Comparison of ENCODE assay signal across 7 mouse cellular contexts in genomic region chr12:111712476-111712875, GRCm38 (mm10). TPM values are rescaled to one million over a fixed set of nuclear protein-coding genes. Genes with fewer than 3 reads are reported as not detected.
DNase-seq lines count a peak whose midpoint lies in the region; ATAC-seq and TF ChIP-seq lines count a peak whose summit lies in the region.

No protein-coding gene starts in this region.

- ATAC-seq in hindbrain, embryonic 12.5 days (ENCODE audit: low FRiP score): no peak; the same call in 1 of the 2 replicates
- ATAC-seq in lung, postnatal 0 days: peak; percentile 16; the same call in 1 of the 2 replicates

- under 1% methylated on average over 33 of the region's 33 CpGs for WGBS in spleen, adult 2 months
- 1% methylated on average over 33 of the region's 33 CpGs for WGBS in hindbrain, embryonic 12.5 days
- 3% methylated on average over 29 of the region's 33 CpGs for WGBS in lung, postnatal 0 days

- H3K4me3 ChIP-seq in spleen, adult 2 months (ENCODE audit: extremely low read depth, insufficient read depth, insufficient read length): peak overlapping the region; percentile 79
- H3K4me3 ChIP-seq in hindbrain, embryonic 12.5 days: peak overlapping the region; percentile 100
- H3K4me3 ChIP-seq in lung, postnatal 0 days (ENCODE audit: low read depth, low read length): peak overlapping the region; percentile 94

- no peak for TF ChIP-seq CTCF in spleen, adult 2 months (IDR thresholded peaks at IDR 0.05; ENCODE audit: extremely low read depth, insufficient read depth, insufficient read length, insufficient replicate concordance)
- TF ChIP-seq CTCF in lung, postnatal 0 days (IDR thresholded peaks at IDR 0.05): no peak

- H3K27me3 ChIP-seq in spleen, adult 2 months (ENCODE audit: control insufficient read depth, insufficient read depth, low read length): no peaks in the 10 kb centered on the region
- H3K27me3 ChIP-seq in hindbrain, embryonic 12.5 days: no peaks in the 10 kb centered on the region
- no peaks in the 10 kb centered on the region for H3K27me3 ChIP-seq in lung, postnatal 0 days (replicated peaks; ENCODE audit: insufficient read depth, low read length)

- TF ChIP-seq EP300 in lung, postnatal 0 days (IDR thresholded peaks at IDR 0.05): no peak

- peaks cover 8% of the 10 kb centered on the region; the same call in 1 of the 2 replicates for H3K4me1 ChIP-seq in spleen, adult 2 months (ENCODE audit: control insufficient read depth, insufficient read depth, insufficient read length)
- H3K4me1 ChIP-seq in hindbrain, embryonic 12.5 days: peaks cover 26% of the 10 kb centered on the region
- peaks cover 6% of the 10 kb centered on the region; the same call in 1 of the 2 replicates for H3K4me1 ChIP-seq in lung, postnatal 0 days (ENCODE audit: insufficient read depth, low read depth, low read length)

- peaks cover 12% of the 10 kb centered on the region for H3K36me3 ChIP-seq in spleen, adult 2 months (ENCODE audit: control insufficient read depth, insufficient read depth, low read length)
- H3K36me3 ChIP-seq in hindbrain, embryonic 12.5 days: peaks cover 42% of the 10 kb centered on the region
- peaks cover 24% of the 10 kb centered on the region; the same call in 1 of the 2 replicates for H3K36me3 ChIP-seq in lung, postnatal 0 days (ENCODE audit: insufficient read depth, low read length)

- peak overlapping the region; percentile 75 for H3K4me2 ChIP-seq in hindbrain, embryonic 12.5 days (replicated peaks)
- H3K4me2 ChIP-seq in lung, postnatal 0 days (replicated peaks; ENCODE audit: low read depth, low read length): peak overlapping the region; percentile 88

- no peaks in the 10 kb centered on the region for H3K9me3 ChIP-seq in hindbrain, embryonic 12.5 days (replicated peaks)
- no peaks in the 10 kb centered on the region for H3K9me3 ChIP-seq in lung, postnatal 0 days (ENCODE audit: low read length)

- H3K9ac ChIP-seq in hindbrain, embryonic 12.5 days: peak overlapping the region; percentile 98
- peak overlapping the region; percentile 96 for H3K9ac ChIP-seq in lung, postnatal 0 days (replicated peaks; ENCODE audit: low read depth)

- no peak for TF ChIP-seq POLR2A in spleen, adult 2 months (IDR thresholded peaks at IDR 0.05; ENCODE audit: low read depth, low read length)

- peak overlapping the region; percentile 50; the same call in 1 of the 2 replicates for H3K27ac ChIP-seq in spleen, adult 2 months (ENCODE audit: insufficient read depth, low read length)
- peak overlapping the region; percentile 86 for H3K27ac ChIP-seq in hindbrain, embryonic 12.5 days
- H3K27ac ChIP-seq in lung, postnatal 0 days (ENCODE audit: low read length): peak overlapping the region; percentile 90

- no peak for DNase-seq in spleen, adult 2 months (ENCODE audit: low read depth in 1 of 2, low spot score in 2 of 2)
- no peak for DNase-seq in spleen, adult 18-20 months
- peak; percentile 60 for DNase-seq in embryo, embryonic 10 days (ENCODE audit: low spot score)
- peak; percentile 40 for DNase-seq in lung, postnatal 0 days (ENCODE audit: low spot score)
- peak; percentile 37 for DNase-seq in yolk sac, embryonic 10.5 days (ENCODE audit: low spot score)
- DNase-seq in layer of hippocampus, adult 8-10 months (ENCODE audit: low spot score in 2 of 2): no peak

RNA-seq across cellular contexts. Expression of gene Bag5, which starts 0.6 kb away (rescaled TPM):
- 6.2 and 7.7 TPM in 2 replicates for polyA plus RNA-seq in spleen, adult 2 months (2012; rRNA removed)
- polyA plus RNA-seq in hindbrain, embryonic 12.5 days (2016; fragmentation: Nextera tagmentation; extraction: Ambion mirVana): 60.4 and 62.3 TPM in 2 replicates
- polyA plus RNA-seq in lung, postnatal 0 days (2015; fragmentation: Nextera tagmentation; extraction: Ambion mirVana): 48.9 and 52.5 TPM in 2 replicates
- total RNA-seq in layer of hippocampus, adult 8-10 months (2022): 10 to 100 TPM; 47.1 to 50.7 (median 48.3) TPM

RNA-seq across cellular contexts. Expression of gene Apopt1, which starts 0.6 kb away (rescaled TPM):
- polyA plus RNA-seq in spleen, adult 2 months (2012; rRNA removed): 22.2 and 33.3 TPM in 2 replicates
- polyA plus RNA-seq in hindbrain, embryonic 12.5 days (2016; fragmentation: Nextera tagmentation; extraction: Ambion mirVana): 49.9 and 54.0 TPM in 2 replicates
- 42.3 and 43.1 TPM in 2 replicates for polyA plus RNA-seq in lung, postnatal 0 days (2015; fragmentation: Nextera tagmentation; extraction: Ambion mirVana)
- total RNA-seq in layer of hippocampus, adult 8-10 months (2022): 10 to 100 TPM; 30.9 to 34.4 (median 33.7) TPM

RNA-seq across cellular contexts. Expression of gene Trmt61a, which starts 34.6 kb away (rescaled TPM):
- 40.6 and 48.1 TPM in 2 replicates for polyA plus RNA-seq in spleen, adult 2 months (2012; rRNA removed)
- 10.7 and 10.8 TPM in 2 replicates for polyA plus RNA-seq in hindbrain, embryonic 12.5 days (2016; fragmentation: Nextera tagmentation; extraction: Ambion mirVana)
- polyA plus RNA-seq in lung, postnatal 0 days (2015; fragmentation: Nextera tagmentation; extraction: Ambion mirVana): 4.3 and 4.5 TPM in 2 replicates
- 10 to 100 TPM; 15.0 to 22.3 (median 19.5) TPM for total RNA-seq in layer of hippocampus, adult 8-10 months (2022)

RNA-seq across cellular contexts. Expression of gene Ckb, which starts 40.3 kb away (rescaled TPM):
- 139 and 197 TPM in 2 replicates for polyA plus RNA-seq in spleen, adult 2 months (2012; rRNA removed)
- 1,558 and 1,759 TPM in 2 replicates for polyA plus RNA-seq in hindbrain, embryonic 12.5 days (2016; fragmentation: Nextera tagmentation; extraction: Ambion mirVana)
- 153 TPM in 2 replicates for polyA plus RNA-seq in lung, postnatal 0 days (2015; fragmentation: Nextera tagmentation; extraction: Ambion mirVana)
- total RNA-seq in layer of hippocampus, adult 8-10 months (2022): 1,000 to 10,000 TPM; 1,127 to 1,400 (median 1,206) TPM

RNA-seq across cellular contexts. Expression of gene Klc1, which starts 46.2 kb away (rescaled TPM):
- polyA plus RNA-seq in spleen, adult 2 months (2012; rRNA removed): 43.5 and 46.4 TPM in 2 replicates
- 430 and 446 TPM in 2 replicates for polyA plus RNA-seq in hindbrain, embryonic 12.5 days (2016; fragmentation: Nextera tagmentation; extraction: Ambion mirVana)
- 86.1 and 89.6 TPM in 2 replicates for polyA plus RNA-seq in lung, postnatal 0 days (2015; fragmentation: Nextera tagmentation; extraction: Ambion mirVana)
- 100 to 1,000 TPM; 630 to 651 (median 634) TPM for total RNA-seq in layer of hippocampus, adult 8-10 months (2022)

Comparison
In these comparisons a context has a peak if more than half of its experiments do, and no peak if none do; other contexts are left out.
1. DNase-seq: peak in embryo, embryonic 10 days (single experiment), lung, postnatal 0 days (single experiment) and yolk sac, embryonic 10.5 days (single experiment); none in spleen, adult 2 months (0 of 2), spleen, adult 18-20 months (0 of 2) and layer of hippocampus, adult 8-10 months (0 of 2).
2. Peak in every context shown above with its lines, with median percentiles within 50 percentile points of each other: H3K27ac ChIP-seq and H3K4me3 ChIP-seq.